Mouse (Mus musculus) testis, adult 2 months (tissue): ENCODE data around the gene Tmem203.

ENCODE experiments used
- CTCF ChIP-seq: fragments of 200-500 bp; IDR thresholded peaks from 2 replicates; pipeline ENCODE4 v1.5.1; 2012; ENCODE audit warnings: low read depth, mild to moderate bottlenecking, inconsistent platforms, low read length, moderate library complexity; ENCODE audit not compliant: control insufficient read depth, insufficient read depth, insufficient replicate concordance
- POLR2A ChIP-seq: fragments of 200-500 bp; IDR thresholded peaks from 2 replicates; pipeline ENCODE4 v1.6.1; 2012; ENCODE audit warnings: low read depth, mild to moderate bottlenecking, inconsistent platforms, low read length, moderate library complexity; ENCODE audit not compliant: control insufficient read depth

GRCm38 (mm10) chr2:25278928-25279882, 24.0 kb downstream of the Tmem203 start:
- TF ChIP-seq CTCF (peak; percentile 36; the same call in 1 of the 2 replicates), POLR2A (no peak)
